Mouse (Mus musculus): ENCODE data around the gene Gm8994. TPM values are rescaled to one million over a fixed set of nuclear protein-coding genes. Genes with fewer than 3 reads are reported as not detected.

Gm8994 gene
- not detected in 4 replicates for total RNA-seq (2023; ENCODE audit: inconsistent age)

GRCm38 (mm10) chr6:136327239-136327638, at the start of gene Gm8994:
Gene Gm8994, plus strand, starts transcription at chr6:136327539.

Other genes with a start within 250 kb of the Gm8994 start
- gene Grin2b, start 154.0 kb upstream of the Gm8994 start, total RNA-seq (2023; ENCODE audit: inconsistent age), result not detected in 4 replicates
- gene E330021D16Rik, start 88.0 kb downstream of the Gm8994 start, total RNA-seq (2023; ENCODE audit: inconsistent age), result not detected in 4 replicates
- 258 to 306 TPM (median 292 TPM) in 4 replicates for gene Atf7ip, start 178.6 kb downstream of the Gm8994 start, total RNA-seq (2023; ENCODE audit: inconsistent age)

Measured in B cell, adult (primary cell).